Mouse (Mus musculus) stomach, postnatal 0 days (tissue): ENCODE measurements around the gene Tkt.

Source experiments
- CTCF ChIP-seq: IDR thresholded peaks from 2 replicates; pipeline ENCODE4 v1.5.1; 2016; ENCODE audit warnings: antibody characterized with exemption, low read depth, mild to moderate bottlenecking, moderate library complexity
- EP300 ChIP-seq: optimal IDR thresholded peaks from 2 replicates; pipeline ENCODE3; 2016; ENCODE audit warnings: antibody characterized with exemption

DNA sequence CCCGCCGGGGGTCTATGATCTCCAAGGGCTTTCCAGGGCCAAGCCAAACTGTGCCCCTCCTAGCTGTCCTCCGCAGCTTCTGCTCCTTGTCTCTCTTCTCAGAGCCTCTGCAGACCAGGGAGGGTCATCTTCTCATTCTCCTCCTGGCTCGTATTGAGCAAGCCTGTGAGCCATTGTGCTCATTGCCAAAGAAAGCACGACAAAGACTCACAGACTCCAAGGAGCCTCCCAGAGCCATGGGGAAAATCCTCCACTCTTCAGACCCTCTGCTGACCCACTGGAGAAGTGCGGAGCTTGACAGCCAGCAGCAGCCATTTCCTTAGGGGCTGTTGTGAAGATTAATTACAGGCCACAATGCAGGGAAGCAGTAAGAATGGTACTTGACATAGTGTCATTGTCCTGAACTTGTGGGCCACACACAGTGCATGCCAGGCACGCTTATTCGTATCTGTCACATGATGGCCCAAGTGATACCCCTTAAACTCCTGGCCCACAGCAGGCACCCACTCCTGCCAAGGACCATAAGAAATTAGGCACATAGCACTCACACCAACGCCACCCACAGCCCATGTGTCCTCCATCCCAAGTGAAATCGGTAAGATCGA, 42.0 kb downstream of the Tkt start:
- TF ChIP-seq CTCF: no peak
- no peak for TF ChIP-seq EP300
